13 mouse cellular contexts compared by ENCODE assay signal in genomic region chr15:103005308-103005707, GRCm38 (mm10). TPM values are rescaled to one million over a fixed set of nuclear protein-coding genes. Genes with fewer than 3 reads are reported as not detected.
A peak's percentile ranks its signal among the peaks of the same experiment; 100 is the strongest.
DNase-seq lines count a peak whose midpoint lies in the region; ATAC-seq and TF ChIP-seq lines count a peak whose summit lies in the region.
"Had no signal": no experiment of that assay in that cellular context is flagged by ENCODE, and none has a peak within 500 bp of the region (broad histone marks: within the 10 kb centered on the region; RNA-seq: fewer than 3 reads in every experiment).

No protein-coding gene starts in this region.

- peaks cover 13% of the 10 kb centered on the region for H3K4me1 ChIP-seq in testis, adult 2 months (ENCODE audit: control insufficient read depth, insufficient read depth, low read length)
- H3K4me1 ChIP-seq in limb, embryonic 12.5 days (replicated peaks), result peaks cover 62% of the 10 kb centered on the region
- H3K4me1 ChIP-seq in stomach, postnatal 0 days (replicated peaks; ENCODE audit: control insufficient read depth, insufficient read depth), result no peaks in the 10 kb centered on the region
- no peaks in the 10 kb centered on the region for H3K4me1 ChIP-seq in forebrain, embryonic 11.5 days (replicated peaks; ENCODE audit: control insufficient read depth, insufficient read depth, low read length)

- under 1% methylated on average over 17 of the region's 17 CpGs for WGBS in limb, embryonic 12.5 days
- WGBS in stomach, postnatal 0 days, result 4% methylated on average over 17 of the region's 17 CpGs
- under 1% methylated on average over 17 of the region's 17 CpGs for WGBS in forebrain, embryonic 11.5 days

- peak overlapping the region; percentile 27; the same call in 1 of the 2 replicates for H3K9ac ChIP-seq in limb, embryonic 12.5 days (replicated peaks)
- H3K9ac ChIP-seq in stomach, postnatal 0 days (ENCODE audit: low read length), result no peak overlapping the region; the same call in 1 of the 2 replicates
- no peak overlapping the region for H3K9ac ChIP-seq in forebrain, embryonic 11.5 days (ENCODE audit: low read length)
- H3K9ac ChIP-seq: embryonic facial prominence, embryonic 13.5 days; heart, embryonic 15.5 days had no signal

- H3K36me3 ChIP-seq in testis, adult 2 months (ENCODE audit: control insufficient read depth, insufficient read depth, low read length), result no peaks in the 10 kb centered on the region
- no peaks in the 10 kb centered on the region for H3K36me3 ChIP-seq in limb, embryonic 12.5 days
- H3K36me3 ChIP-seq in stomach, postnatal 0 days (ENCODE audit: control insufficient read depth, insufficient read depth, low read length), result no peaks in the 10 kb centered on the region
- no peaks in the 10 kb centered on the region for H3K36me3 ChIP-seq in forebrain, embryonic 11.5 days (ENCODE audit: control insufficient read depth, insufficient read depth, low read length)
- H3K36me3 ChIP-seq: embryonic facial prominence, embryonic 13.5 days; heart, embryonic 15.5 days had no signal

- DNase-seq in testis, postnatal 14 days (ENCODE audit: low spot score), result no peak
- peak; percentile 83 for DNase-seq in gastrocnemius, adult 2 months
- no peak for DNase-seq in stomach, postnatal 0 days (ENCODE audit: low spot score)
- DNase-seq in thymus, postnatal 25 days, result no peak
- no peak for DNase-seq in forebrain, embryonic 11.5 days (ENCODE audit: low spot score)
- DNase-seq in lung, postnatal 25 days (ENCODE audit: low spot score), result no peak

- peak overlapping the region; percentile 75 for H3K27ac ChIP-seq in testis, adult 2 months (ENCODE audit: control insufficient read depth, insufficient read depth, low read depth, low read length)
- H3K27ac ChIP-seq in gastrocnemius, adult 2 months, result peak overlapping the region; percentile 87
- 0 out of 2 replicates have a peak overlapping the region, but pooled peaks have one; percentile 37 for H3K27ac ChIP-seq in limb, embryonic 12.5 days
- H3K27ac ChIP-seq in stomach, postnatal 0 days (replicated peaks), result peak overlapping the region; percentile 75
- no peak overlapping the region for H3K27ac ChIP-seq in forebrain, embryonic 11.5 days (ENCODE audit: low read depth, low read length)
- H3K27ac ChIP-seq: embryonic facial prominence, embryonic 13.5 days; heart, embryonic 15.5 days had no signal

- H3K4me3 ChIP-seq in testis, adult 2 months (ENCODE audit: control insufficient read depth, low read depth, low read length), result no peak overlapping the region
- H3K4me3 ChIP-seq in gastrocnemius, adult 2 months, result peak overlapping the region; percentile 63
- peak overlapping the region; percentile 19 for H3K4me3 ChIP-seq in limb, embryonic 12.5 days (replicated peaks)
- H3K4me3 ChIP-seq in stomach, postnatal 0 days (ENCODE audit: low read depth, low read length), result 0 out of 2 replicates have a peak overlapping the region, but pooled peaks have one; percentile 4
- H3K4me3 ChIP-seq in forebrain, embryonic 11.5 days (ENCODE audit: low read depth, low read length), result no peak overlapping the region
- H3K4me3 ChIP-seq: embryonic facial prominence, embryonic 13.5 days; heart, embryonic 15.5 days had no signal

- intact Hi-C loops in gastrocnemius, adult 2 months (cut with DNase I), result no loop called here

- H3K27me3 ChIP-seq in testis, adult 2 months (ENCODE audit: control insufficient read depth, insufficient read depth, low read length), result peaks cover 2% of the 10 kb centered on the region; the same call in 1 of the 2 replicates
- peaks cover 94% of the 10 kb centered on the region for H3K27me3 ChIP-seq in limb, embryonic 12.5 days
- H3K27me3 ChIP-seq in stomach, postnatal 0 days (ENCODE audit: control insufficient read depth, insufficient read depth, low read length), result peaks cover 18% of the 10 kb centered on the region; the same call in 1 of the 2 replicates
- H3K27me3 ChIP-seq in forebrain, embryonic 11.5 days (ENCODE audit: control insufficient read depth, insufficient read depth, low read length), result peaks cover 99% of the 10 kb centered on the region

- TF ChIP-seq POLR2A in testis, adult 2 months (IDR thresholded peaks at IDR 0.05; ENCODE audit: control insufficient read depth, low read depth, low read length), result no peak

- TF ChIP-seq CTCF in testis, adult 2 months (IDR thresholded peaks at IDR 0.05; ENCODE audit: control insufficient read depth, insufficient read depth, insufficient replicate concordance, low read depth, low read length), result no peak
- no peak for TF ChIP-seq CTCF in gastrocnemius, adult 2 months (IDR thresholded peaks at IDR 0.05)
- TF ChIP-seq CTCF in stomach, postnatal 0 days (IDR thresholded peaks at IDR 0.05; ENCODE audit: low read depth), result no peak

- peak overlapping the region; percentile 45 for H3K4me2 ChIP-seq in limb, embryonic 12.5 days
- H3K4me2 ChIP-seq in stomach, postnatal 0 days (replicated peaks; ENCODE audit: low read depth), result peak overlapping the region; percentile 26
- no peak overlapping the region for H3K4me2 ChIP-seq in forebrain, embryonic 11.5 days (ENCODE audit: low read depth, low read length, severe bottlenecking)
- H3K4me2 ChIP-seq: embryonic facial prominence, embryonic 13.5 days; heart, embryonic 15.5 days had no signal

- ATAC-seq in limb, embryonic 12.5 days (ENCODE audit: insufficient number of reproducible peaks, insufficient read depth, low FRiP score, low TSS enrichment, low read depth), result no peak
- no peak for ATAC-seq in stomach, postnatal 0 days (ENCODE audit: low FRiP score, low TSS enrichment)
- ATAC-seq in forebrain, embryonic 11.5 days (replicated peaks; ENCODE audit: low FRiP score), result no peak
- ATAC-seq: inflammation-experienced regulatory T-cells, adult 6 months had no signal

- no peak for TF ChIP-seq EP300 in stomach, postnatal 0 days (optimal IDR thresholded peaks at IDR 0.05)

- no peaks in the 10 kb centered on the region for H3K9me3 ChIP-seq in limb, embryonic 12.5 days
- H3K9me3 ChIP-seq in stomach, postnatal 0 days (ENCODE audit: control insufficient read depth, low read length), result no peaks in the 10 kb centered on the region
- H3K9me3 ChIP-seq in forebrain, embryonic 11.5 days (ENCODE audit: control insufficient read depth, low read length), result no peaks in the 10 kb centered on the region
- H3K9me3 ChIP-seq: embryonic facial prominence, embryonic 13.5 days; heart, embryonic 15.5 days had no signal

RNA-seq across cellular contexts. Expression of gene Hoxc6, which starts 7.3 kb away (rescaled TPM):
- polyA plus RNA-seq in testis, adult 2 months (2012; rRNA removed), result 1.0 and 1.1 TPM in 2 replicates
- 1 to 10 TPM; 8.1 to 8.6 TPM for total RNA-seq in gastrocnemius, adult 2 months (2021)
- 3.9 and 4.4 TPM in 2 replicates for polyA plus RNA-seq in limb, embryonic 12.5 days (2016; fragmentation: Nextera tagmentation; extraction: Ambion mirVana)
- polyA plus RNA-seq in stomach, postnatal 0 days (2015; fragmentation: Nextera tagmentation; extraction: Ambion mirVana), result 3.3 and 4.9 TPM in 2 replicates
- polyA plus RNA-seq in forebrain, embryonic 11.5 days (2014; fragmentation: Nextera tagmentation; extraction: Ambion mirVana), result not detected in 2 replicates
- total RNA-seq: left cerebral cortex, postnatal 25 days had no signal
- polyA plus RNA-seq: embryonic facial prominence, embryonic 13.5 days; inflammation-experienced regulatory T-cells, adult 6 months had no signal

RNA-seq across cellular contexts. Expression of gene Hoxc4, which starts 13.4 kb away (rescaled TPM):
- 0.33 and 0.36 TPM in 2 replicates for polyA plus RNA-seq in testis, adult 2 months (2012; rRNA removed)
- 1 to 10 TPM; 4.3 to 4.6 TPM for total RNA-seq in gastrocnemius, adult 2 months (2021)
- 3.8 and 6.7 TPM in 2 replicates for polyA plus RNA-seq in limb, embryonic 12.5 days (2016; fragmentation: Nextera tagmentation; extraction: Ambion mirVana)
- polyA plus RNA-seq in stomach, postnatal 0 days (2015; fragmentation: Nextera tagmentation; extraction: Ambion mirVana), result 9.6 and 10.4 TPM in 2 replicates
- polyA plus RNA-seq in forebrain, embryonic 11.5 days (2014; fragmentation: Nextera tagmentation; extraction: Ambion mirVana), result not detected in 2 replicates
- total RNA-seq: left cerebral cortex, postnatal 25 days had no signal
- polyA plus RNA-seq: inflammation-experienced regulatory T-cells, adult 6 months had no signal

RNA-seq across cellular contexts. Expression of gene Hoxc8, which starts 14.9 kb away (rescaled TPM):
- polyA plus RNA-seq in testis, adult 2 months (2012; rRNA removed), result 0.15 and 0.34 TPM in 2 replicates
- total RNA-seq in gastrocnemius, adult 2 months (2021), result 1 to 10 TPM; 1.0 to 2.8 TPM
- 3.9 and 4.0 TPM in 2 replicates for polyA plus RNA-seq in limb, embryonic 12.5 days (2016; fragmentation: Nextera tagmentation; extraction: Ambion mirVana)
- polyA plus RNA-seq in stomach, postnatal 0 days (2015; fragmentation: Nextera tagmentation; extraction: Ambion mirVana), result 7.1 and 7.3 TPM in 2 replicates
- polyA plus RNA-seq in forebrain, embryonic 11.5 days (2014; fragmentation: Nextera tagmentation; extraction: Ambion mirVana), result not detected in 2 replicates
- total RNA-seq: left cerebral cortex, postnatal 25 days had no signal
- polyA plus RNA-seq: brain, embryonic 14.5 days; embryonic facial prominence, embryonic 13.5 days; heart, embryonic 15.5 days had no signal

RNA-seq across cellular contexts. Expression of gene Hoxc9, which starts 29.1 kb away (rescaled TPM):
- 2.1 and 2.6 TPM in 2 replicates for polyA plus RNA-seq in testis, adult 2 months (2012; rRNA removed)
- total RNA-seq in gastrocnemius, adult 2 months (2021), result 1 to 10 TPM; 6.7 to 8.3 TPM
- polyA plus RNA-seq in limb, embryonic 12.5 days (2016; fragmentation: Nextera tagmentation; extraction: Ambion mirVana), result 3.6 TPM in 2 replicates
- not detected in 2 replicates for polyA plus RNA-seq in stomach, postnatal 0 days (2015; fragmentation: Nextera tagmentation; extraction: Ambion mirVana)
- not detected in 2 replicates for polyA plus RNA-seq in forebrain, embryonic 11.5 days (2014; fragmentation: Nextera tagmentation; extraction: Ambion mirVana)
- total RNA-seq: left cerebral cortex, postnatal 25 days had no signal
- polyA plus RNA-seq: brain, embryonic 14.5 days; embryonic facial prominence, embryonic 13.5 days; heart, embryonic 15.5 days; inflammation-experienced regulatory T-cells, adult 6 months had no signal

RNA-seq across cellular contexts. Expression of gene Hoxc5, which starts 38.1 kb away (rescaled TPM):
- polyA plus RNA-seq in testis, adult 2 months (2012; rRNA removed), result 0.53 and 0.66 TPM in 2 replicates
- total RNA-seq in gastrocnemius, adult 2 months (2021), result 1 to 10 TPM; 2.7 to 2.9 TPM
- polyA plus RNA-seq in limb, embryonic 12.5 days (2016; fragmentation: Nextera tagmentation; extraction: Ambion mirVana), result 6.3 and 12.2 TPM in 2 replicates
- 18.0 and 18.2 TPM in 2 replicates for polyA plus RNA-seq in stomach, postnatal 0 days (2015; fragmentation: Nextera tagmentation; extraction: Ambion mirVana)
- polyA plus RNA-seq in forebrain, embryonic 11.5 days (2014; fragmentation: Nextera tagmentation; extraction: Ambion mirVana), result not detected in 2 replicates
- total RNA-seq: left cerebral cortex, postnatal 25 days had no signal
- polyA plus RNA-seq: inflammation-experienced regulatory T-cells, adult 6 months had no signal

Comparison
In these comparisons a context has a peak if more than half of its experiments do, and no peak if none do; other contexts are left out.
1. H3K4me3 ChIP-seq: peak in gastrocnemius, adult 2 months (single experiment), limb, embryonic 12.5 days (single experiment) and stomach, postnatal 0 days (single experiment); none in testis, adult 2 months (single experiment) and forebrain, embryonic 11.5 days (single experiment).